Mouse (Mus musculus) lung, postnatal 0 days (tissue): Measurements from ENCODE around the gene Ntf5.

Source experiments
- CTCF ChIP-seq: IDR thresholded peaks from 2 replicates; pipeline ENCODE4 v1.5.1; 2016; ENCODE audit warnings: antibody characterized with exemption, mild to moderate bottlenecking
- EP300 ChIP-seq: IDR thresholded peaks from 2 replicates; pipeline ENCODE4 v1.6.1; 2016; ENCODE audit warnings: antibody characterized with exemption, mild to moderate bottlenecking, control low read depth

DNA sequence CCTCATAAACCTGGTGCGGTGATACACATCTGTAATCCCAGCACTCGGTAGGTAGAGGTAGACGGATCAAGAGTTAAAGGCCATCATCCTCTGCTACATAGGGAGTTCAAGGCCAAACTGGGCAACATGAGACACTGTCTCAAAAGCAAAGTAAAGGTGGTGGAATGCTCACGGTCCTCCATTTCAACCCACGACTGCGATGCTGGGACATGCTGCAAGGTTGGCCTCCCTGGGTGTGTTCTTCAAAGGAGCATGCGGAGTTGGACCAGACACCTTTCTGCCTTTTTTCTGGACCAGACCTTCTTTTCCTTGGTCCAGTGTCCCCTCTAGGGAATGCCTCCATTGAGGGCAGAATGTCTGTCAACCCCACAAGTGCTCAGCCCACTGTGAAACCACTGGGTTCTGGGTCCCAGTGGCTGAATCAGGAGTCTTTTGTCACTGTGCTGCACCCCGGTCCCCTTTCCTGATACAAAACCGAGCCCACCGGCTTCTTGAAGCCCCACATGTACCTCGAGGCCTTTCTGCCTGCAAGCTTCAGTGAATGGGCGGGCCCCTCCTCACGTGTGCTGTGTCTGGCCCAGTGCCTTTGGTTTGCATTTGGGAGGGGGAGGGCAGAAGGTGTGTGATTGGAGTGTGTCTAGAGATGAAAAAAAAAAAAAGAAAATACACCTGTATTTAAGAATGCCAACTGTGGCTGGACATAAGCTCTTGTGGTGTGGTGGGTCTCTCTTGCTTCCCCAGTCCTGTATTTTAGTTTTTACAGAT lies 42.6 kb downstream of the Ntf5 start:
- TF ChIP-seq CTCF, result no peak
- no peak for TF ChIP-seq EP300
